Mouse (Mus musculus) layer of hippocampus, adult 11-12 months (tissue): ENCODE results near the gene Rhbdf1.
"Not testable (repeated sequence)": the region's sequence is repeated elsewhere in the genome, so short reads cannot be mapped to it uniquely, and the experiment has no call there.

ENCODE experiments used
- DNase-seq: peaks from one replicate; pipeline ENCODE4 v3.0.0; 2022; ENCODE audit warnings: low spot score

Gene Rhbdf1

DNA sequence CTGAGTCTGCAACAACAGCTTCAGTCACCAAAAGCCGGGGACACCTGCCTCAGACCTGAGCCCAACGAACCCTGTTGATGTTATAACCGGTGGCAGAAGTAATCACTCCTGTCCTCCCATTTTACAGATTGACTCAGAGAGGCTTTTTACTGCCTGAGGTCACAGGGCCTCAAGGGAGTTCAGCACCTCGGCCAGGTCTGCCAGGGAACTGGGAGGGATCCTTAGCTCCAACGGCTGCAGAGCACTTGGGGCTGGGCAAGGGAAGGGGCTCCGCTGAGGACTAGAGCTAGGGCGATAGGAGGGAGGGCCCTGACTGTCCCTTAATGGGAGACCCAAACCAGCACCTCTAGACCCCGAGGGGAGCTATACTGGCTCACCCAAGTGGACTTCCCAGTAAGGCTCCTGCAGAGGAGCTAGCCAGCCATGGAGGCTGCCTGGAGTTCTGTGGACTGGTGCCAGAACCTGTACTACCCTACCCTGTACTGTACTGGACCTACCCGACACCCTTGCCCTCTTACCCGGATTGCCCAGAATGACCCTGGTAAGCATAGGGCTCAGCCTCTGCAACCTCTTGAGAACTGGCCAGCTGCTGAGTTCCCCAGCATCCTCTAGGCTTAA lies 1.4 kb downstream of the Rhbdf1 start:
- DNase-seq, result no peak

DNA sequence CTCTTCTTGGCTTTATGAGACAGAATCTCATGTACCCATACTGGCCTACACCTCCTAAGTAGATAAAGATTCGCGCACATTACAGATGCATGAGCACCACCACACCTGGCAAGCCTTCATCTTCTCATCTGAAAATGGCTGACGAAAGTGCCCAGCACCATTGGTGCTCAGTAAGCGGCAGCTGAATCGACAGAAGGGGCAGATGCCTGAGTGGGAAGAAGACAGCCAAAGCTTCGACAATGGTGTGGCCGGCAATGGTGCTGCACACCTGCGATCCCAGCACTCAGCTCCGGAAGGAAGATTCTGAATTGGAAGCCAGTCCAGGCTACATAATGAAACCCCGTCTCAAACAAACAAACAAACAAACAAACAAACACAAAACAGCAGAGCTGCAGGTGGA lies 2.8 kb downstream of the Rhbdf1 start:
- DNase-seq, result peak; percentile 56

DNA sequence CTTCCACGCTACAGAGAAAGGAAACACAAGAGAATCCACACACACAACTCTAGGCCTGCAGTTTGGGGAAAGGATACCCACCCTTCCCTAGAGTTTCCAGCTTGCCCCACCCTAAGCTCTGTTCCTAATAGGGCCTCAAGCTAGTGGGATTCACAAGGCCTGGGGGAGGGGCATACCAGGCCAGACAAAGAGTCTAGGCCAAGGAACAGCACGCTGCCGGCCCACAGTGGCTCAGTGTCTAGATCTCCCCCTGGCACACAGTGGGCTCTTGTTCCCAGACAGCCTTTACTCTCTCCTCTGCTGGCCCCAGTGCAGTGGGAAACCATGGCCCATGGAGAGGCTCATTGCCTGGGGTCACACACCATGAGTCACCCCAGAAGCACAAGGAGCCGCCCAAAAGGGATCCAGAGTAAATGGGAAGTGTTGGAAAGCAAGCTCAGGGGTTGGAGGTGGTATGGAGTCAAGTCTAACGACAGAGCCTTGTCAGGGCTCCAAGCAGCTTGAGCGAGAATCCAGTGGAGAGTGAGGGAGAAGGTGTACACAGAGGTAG lies 3.5 kb downstream of the Rhbdf1 start:
- DNase-seq, result no peak

DNA sequence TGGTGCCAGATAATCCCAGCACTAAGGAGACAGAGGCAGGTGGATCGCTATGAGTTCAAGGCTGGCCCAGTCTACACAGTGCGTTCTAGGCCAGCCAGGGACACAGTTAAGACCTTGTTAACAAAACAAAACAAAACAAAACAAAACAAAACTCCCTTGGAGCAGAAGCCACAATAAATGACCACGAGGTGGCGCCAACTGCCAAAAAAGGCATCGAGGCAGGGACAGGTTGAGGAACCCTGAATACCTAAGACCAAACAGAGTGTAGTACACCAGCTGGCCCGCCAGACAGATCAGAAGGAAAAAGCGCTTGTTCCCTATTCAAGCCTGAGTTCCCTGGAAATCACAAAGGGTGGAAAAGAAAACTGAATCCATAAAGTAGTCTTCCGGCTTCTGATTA lies 5.2 kb downstream of the Rhbdf1 start:
- DNase-seq, result peak; percentile 79

DNA sequence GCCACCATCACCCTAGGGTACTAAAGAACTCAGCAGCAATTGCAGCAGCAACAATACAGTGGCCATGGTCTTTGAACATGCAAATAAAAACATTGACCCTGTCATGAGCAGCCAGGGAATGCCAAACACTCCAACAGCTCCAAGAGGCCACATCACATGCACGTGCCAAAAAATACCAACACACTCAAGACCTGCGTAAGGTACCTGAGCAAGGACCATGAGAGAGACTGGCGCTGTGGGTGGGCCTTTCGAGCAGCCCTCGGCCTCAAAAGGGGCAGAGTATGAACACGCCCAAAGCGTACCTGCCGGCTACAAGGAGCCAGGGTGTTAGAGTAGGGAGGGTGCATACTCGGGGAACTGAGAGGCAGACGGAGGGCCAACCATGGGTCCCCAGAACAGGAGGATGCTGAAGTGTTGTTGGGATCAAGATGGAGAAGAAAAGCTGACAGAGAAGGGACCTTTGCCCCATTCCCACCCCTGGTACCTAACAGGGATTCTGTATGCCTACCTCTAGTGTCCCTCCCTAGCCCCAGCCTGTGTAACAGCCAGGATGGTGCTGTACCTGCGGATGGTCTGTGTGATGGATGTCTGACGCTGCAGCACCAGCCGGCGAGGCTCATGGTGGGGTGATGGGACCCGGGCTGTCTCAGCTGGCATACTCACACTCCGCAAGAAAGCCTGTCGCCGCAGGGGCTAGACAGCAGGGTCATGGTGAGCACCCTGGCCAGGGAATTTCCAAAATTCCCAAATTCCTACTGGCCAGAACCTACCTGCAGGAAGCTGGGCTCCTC lies 6.5 kb downstream of the Rhbdf1 start:
- DNase-seq, result no peak

DNA sequence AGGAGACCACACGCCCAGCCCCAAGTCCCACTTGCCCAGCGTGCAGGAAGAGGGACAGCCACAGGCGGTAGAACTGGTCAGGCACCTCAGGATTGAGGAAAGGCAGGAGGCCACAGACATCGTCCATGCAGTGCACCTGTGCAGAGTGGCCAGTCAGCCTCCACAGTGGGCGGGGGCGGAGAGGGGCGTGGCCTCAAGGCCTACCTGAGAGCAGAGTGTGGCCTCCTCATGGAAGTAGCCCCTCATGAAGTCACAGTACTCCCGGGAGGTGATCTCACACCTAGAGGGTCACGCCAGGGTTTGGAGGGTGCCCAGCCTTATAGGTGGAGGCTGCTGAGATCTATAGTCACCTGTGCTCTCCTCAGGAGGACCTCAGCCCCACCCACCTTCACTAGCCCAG lies 11.5 kb downstream of the Rhbdf1 start:
- no peak for DNase-seq

DNA sequence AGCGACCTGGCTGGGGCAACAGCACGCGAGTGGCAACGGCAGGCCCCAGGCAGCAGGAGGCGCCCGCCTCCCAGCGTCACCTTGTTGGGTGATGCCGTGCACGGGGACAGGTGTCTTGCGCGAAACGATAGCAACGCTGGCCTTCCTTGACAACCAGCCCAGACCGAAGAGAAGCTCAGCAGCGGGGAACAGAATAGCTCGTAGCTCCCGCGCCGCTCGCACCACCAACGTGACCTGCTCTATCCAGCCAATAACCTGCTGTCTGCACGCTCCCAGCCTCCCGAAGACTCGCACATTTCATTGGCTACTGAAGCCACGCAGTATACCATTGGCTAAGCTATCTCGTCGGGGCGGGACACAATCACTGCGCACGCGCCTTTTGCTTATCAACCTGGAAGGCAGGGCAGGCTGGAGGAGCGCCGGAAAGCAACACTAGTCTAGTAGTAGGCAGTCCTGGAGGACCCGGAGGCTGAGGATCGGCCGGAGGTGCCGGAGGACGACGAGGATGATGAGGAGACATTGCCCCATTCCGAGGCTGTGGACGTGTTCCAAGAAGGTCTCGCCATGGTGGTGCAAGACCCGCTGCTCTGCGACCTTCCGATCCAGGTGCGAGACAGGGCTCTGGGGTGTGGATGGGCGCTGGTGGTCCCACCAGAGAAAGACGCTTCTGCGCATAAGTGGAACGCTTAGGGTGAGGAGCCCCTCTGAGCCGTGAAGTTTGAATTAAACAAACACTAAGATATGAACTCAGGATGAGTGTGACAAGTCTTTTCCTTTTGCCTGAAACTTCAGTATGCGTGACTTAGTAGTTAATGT lies 16.8 kb downstream of the Rhbdf1 start, which contains the start of gene Snrnp25:
Gene Snrnp25 (plus strand): TSS at position 358 of the 816 bp plus-strand sequence.
- DNase-seq, result peak; percentile 97

DNA sequence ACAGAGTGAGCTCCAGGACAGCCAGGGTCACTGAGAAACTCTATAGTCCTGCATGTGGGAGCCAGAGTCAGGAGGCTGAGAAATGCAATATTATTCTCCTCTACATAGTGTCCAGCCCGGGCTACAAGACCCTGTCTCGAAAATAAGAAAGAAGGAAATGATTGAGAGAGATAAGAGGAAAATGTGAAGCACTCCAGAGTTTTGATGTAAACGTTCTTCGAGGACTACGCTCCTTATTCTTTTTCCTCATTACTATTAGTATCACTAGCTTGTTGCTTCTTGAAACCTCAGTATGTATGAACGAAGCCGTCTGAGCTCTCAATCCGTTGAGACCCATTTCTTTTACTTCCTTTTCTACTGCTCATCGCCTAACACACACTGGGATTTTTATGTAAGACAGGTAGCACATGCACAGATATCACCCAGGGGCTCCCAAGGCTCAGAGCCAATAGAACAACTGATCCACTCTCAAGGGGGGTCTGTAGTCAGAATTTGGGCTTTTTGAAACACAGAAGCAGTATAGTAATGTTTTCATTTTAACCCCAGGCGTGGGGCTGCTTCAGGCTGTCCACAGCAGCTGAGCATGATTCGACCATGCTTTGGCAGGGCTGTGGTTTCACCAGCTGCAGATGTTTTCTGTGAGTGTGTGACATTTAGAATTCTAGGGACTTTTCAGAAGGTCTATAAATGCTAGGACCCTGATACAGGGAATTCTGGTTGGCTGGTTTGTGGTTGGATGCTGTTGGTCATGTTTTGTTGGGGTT lies 20.0 kb downstream of the Rhbdf1 start:
- DNase-seq, result no peak

DNA sequence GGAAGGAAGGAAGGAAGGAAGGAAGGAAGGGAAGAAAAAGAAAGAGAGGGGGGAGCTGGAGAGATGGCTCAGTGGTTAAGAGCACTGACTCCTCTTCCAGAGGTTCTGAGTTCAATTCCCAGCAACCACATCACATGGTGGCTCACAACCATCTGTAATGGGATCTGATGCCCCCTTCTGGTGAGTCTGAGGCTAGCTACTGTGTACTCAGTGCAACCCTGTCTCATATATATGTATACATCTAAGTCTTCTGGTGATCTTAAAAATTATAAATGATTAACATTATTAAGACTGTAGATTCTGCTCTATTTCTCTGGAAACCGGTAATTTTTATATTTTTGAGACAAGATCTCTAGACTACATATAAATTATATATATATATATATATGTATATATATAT lies 21.1 kb downstream of the Rhbdf1 start:
- DNase-seq, result not testable (repeated sequence)

DNA sequence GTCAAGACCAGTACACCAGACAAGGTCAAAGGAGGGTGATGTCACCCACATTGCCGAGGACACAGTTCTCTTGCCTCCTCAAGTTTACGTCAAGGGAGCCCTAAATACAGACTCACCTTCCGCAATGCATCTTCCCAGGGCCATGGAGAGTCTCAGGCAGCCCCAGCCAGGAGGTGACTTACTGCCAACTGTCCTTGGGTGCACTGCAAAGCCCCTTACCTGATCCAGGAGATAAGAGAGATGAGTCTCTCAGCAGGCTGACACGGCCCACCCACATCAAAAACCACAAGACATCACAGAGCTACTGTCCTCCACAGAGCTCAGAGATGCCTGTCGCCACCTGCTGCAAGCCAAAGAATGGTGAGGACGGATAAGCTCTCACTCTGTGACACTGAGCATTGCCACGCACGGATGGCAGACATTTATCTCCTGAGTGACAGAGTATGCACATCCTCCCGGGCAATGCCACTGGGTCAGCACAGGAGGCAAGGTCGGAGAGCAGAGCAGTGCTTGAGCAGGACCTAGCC lies 22.0 kb downstream of the Rhbdf1 start, which contains the start of gene Il9r:
Gene Il9r (minus strand): TSS at position 205 of the 527 bp plus-strand sequence.
- DNase-seq, result no peak

DNA sequence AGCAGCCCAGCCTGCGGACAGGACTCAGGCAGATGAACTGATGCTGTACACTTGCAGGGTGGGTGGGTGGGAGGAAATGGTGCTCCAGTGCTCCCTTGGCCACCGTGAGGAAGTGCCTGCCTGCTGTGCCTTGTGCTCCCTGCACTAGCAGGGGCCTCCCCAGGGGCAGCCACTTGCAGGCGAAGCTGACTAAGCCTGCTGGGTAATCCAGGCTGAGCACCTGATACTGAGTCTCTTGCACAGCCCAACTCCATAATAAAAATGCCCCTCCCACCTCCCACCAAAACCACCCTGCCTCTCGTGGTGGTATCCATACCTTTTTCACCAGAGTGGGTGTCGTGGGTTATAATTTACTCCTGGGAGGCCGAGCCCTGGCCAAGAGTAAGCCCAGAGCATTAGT lies 22.9 kb downstream of the Rhbdf1 start:
- DNase-seq, result no peak

DNA sequence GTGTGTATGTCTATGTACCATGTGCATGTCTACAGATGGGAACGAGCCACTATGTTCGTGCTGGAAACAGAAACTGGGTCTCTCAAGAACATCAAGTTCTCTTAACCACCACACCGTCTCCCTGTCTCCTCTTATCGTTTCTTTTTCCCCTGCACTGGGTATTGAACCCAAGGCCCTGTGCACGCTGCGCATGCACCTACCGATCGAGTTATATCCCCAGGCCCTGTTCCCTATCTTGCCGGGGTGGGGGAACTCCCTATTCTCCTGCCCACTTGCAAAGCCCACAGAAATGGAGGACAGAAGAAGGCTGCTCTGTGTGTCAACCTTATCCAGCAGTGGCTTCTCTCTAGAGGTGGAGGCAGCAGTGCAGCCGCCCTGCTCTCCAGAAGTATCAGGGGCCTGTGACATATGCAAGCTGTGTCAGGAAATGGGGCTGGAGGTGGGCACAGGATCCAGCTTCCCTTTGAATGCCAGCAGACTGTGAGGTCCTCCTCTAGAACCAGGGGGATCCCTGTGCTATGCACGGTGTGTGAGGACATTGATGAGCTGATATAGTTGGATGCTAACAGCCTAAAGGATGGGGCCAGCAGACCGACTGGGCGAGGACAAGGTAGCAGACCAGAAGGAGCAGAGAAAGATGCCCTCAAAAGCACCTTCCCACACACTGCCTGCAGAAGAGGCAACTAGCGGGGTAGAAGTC lies 23.7 kb downstream of the Rhbdf1 start:
- DNase-seq, result no peak

DNA sequence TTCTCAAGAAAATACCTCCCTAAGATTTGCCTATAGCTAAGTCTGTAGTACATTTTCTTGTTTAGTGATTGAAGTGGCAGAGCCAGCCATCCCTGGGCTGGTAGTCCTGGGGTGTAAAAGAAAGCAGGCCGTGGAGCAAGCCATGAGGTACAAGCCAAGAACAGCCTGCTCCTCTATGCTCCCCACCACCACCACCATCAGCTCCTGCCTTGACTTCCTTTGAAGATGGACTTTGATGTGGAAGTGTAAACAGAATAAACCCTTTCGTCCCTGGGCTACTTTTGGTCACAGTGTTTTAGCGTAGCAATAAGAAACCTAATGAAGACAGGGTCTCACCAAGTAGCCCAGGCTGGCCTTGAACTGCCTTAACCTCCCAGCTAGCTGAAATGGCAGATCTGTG lies 24.3 kb downstream of the Rhbdf1 start:
- DNase-seq, result no peak

DNA sequence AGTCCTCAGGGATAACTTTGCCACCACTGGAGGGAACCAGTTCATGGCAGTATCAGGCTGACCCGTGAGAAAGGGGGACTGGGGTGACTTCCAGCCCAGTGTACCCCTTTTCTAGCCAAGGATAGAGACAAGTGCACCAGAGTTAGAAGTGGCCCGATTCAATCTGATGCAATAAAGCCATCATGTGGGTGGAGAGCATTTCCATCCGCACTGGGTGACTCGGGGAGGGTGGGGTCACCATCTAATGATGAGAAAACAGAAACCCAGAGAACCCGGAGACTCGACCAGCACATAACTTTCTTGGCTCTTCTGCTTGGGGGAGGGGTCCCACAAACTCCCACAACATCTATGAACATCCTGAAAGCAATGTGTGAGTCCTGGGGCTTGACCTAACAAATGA lies 25.4 kb downstream of the Rhbdf1 start:
- DNase-seq, result no peak

DNA sequence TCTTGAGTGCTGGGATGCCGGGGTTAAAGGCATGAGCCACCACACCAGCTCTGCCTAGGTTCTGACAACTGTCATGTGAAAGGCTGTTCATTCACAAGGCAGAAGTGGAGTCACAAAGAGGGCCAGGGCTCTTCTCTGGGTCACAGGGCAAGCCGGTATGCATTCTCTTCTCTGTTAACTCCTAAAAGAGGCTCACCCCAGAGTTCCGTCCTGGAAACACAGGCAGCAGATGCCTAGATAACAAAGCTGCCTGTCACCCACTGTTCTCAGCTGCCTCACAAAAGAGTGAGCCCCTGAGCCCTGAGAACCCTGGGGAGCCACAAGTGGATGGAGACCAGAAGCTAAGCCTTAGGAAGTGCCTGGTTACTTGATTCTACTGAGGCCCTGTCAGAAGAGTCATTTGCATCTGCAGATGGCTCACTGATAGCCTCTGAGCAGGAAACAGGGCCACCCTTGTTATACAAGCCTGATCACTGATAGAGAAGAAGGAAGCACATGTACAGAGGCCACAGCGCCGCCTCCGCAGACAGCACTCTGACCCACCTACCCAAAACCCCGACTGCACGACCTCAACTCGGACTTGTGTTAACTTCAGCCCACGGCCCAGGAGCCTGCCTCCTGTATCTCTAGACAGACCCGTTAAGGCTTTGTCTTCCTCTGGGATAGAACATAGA lies 26.1 kb downstream of the Rhbdf1 start:
- no peak for DNase-seq

DNA sequence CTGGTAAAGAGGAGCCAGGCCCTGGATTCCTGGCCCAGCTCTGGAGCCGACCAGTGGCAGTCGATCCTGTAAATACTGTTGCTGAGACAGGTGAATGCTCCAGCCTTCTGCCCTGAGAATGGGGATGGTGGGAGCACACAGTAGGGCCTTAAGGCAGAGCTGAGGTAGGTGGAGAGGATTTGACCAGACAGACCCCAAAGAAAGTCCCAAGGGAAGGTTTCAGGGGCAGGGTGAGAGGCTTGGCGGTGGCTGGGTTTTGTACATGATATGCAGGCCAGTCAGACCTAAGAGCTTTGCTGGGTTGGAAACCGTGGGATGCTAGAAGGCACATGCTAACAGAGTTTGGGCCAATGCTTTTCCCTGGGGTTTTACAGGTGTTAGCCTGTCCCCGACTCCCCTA lies 27.5 kb downstream of the Rhbdf1 start:
- no peak for DNase-seq

DNA sequence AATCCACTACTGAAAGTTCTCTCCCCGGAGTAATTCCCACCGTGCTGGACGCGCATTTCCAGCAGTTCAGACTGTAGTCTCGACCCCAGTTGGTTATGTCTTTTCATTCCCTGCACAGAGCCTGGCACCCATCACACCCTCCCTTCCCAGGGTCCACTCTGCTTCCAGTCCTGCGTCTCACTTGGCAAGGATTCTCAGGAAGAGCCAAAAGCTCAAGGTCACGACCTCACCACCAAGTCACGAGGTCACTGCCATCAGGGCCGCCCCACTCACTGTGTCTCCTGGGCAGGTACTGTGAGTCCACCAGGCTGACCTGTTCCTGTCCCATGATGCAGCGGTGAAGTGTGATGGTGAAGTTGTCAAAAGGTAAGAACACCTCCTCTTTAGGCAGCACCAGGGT lies 28.0 kb downstream of the Rhbdf1 start:
- DNase-seq, result no peak

DNA sequence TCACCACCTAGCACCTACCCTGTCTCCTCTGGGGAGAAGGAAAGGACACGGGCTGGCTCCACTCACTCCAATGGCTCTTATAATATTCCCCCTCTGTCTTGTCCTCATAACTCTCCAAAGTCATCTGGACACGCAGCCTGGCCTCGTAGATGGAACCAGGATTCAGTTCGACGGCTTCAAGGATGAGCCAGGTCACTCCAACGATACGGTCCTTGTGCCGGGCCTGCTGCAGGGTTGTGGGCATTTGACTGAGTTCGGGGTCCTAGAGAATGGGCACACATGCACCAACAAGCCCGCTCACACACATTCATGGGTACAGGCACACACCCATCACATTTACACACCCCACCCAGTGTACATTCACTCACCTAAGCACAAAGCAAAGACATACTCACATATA lies 28.9 kb downstream of the Rhbdf1 start:
- no peak for DNase-seq

DNA sequence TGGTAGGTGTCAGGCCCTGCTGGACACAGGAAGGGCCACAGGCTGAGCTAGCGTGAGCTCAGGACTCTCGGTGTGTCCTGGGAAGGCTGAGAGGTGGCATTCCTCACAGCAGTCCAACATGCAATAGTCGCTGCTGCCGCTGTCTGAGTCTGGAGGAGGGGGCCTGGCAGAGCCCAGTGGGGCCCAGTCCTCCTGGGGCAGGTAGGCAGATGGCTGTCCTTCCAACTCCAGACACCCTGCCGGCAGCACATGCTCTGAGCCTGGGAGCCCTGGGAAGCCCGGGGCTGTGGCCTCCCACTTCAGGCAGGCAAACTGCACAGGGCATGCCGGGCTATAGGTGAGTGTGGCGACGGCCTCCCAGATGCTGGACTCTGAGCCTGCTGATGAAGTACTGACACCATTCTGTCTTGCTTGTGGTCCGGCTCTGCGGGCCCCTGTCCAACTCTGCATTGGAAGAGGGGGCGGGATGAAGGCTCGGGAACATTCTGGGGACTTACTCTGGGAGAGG lies 31.4 kb downstream of the Rhbdf1 start:
- DNase-seq, result no peak

DNA sequence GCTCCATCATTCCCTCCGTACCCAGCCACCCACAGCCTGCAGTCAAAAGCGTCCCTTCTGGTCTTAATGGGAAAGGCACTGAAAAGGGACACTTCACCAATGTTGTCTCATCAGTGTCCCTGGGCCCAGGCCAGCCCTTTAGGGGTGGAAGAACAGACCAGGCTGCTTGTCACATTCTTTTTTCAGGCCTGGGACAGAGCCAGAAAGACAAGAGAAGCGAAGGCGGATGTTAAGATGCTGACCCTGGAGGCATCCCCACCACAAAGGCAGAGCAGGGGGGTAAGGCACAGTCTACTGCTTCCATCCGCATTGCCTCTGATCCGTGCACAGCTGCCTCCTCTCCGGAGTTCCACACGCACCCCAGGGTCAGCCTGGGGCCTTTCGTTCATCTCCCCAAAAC lies 32.0 kb downstream of the Rhbdf1 start:
- no peak for DNase-seq
